Mouse (Mus musculus) naive thymus-derived CD4-positive, alpha-beta T cell, adult 5 months (primary cell): Measurements from ENCODE around the gene Aadacl2. TPM values are rescaled to one million over a fixed set of nuclear protein-coding genes. Genes with fewer than 3 reads are reported as not detected.

Source experiments
- polyA plus RNA-seq: library from polyadenylated mRNA; unstranded; fragments of 100-300 nt; shearing (Covaris generic); gene quantifications from one replicate; pipeline ENCODE4 v1.2.1, GENCODE M21; 2017

Aadacl2 gene
- polyA plus RNA-seq = not detected

DNA sequence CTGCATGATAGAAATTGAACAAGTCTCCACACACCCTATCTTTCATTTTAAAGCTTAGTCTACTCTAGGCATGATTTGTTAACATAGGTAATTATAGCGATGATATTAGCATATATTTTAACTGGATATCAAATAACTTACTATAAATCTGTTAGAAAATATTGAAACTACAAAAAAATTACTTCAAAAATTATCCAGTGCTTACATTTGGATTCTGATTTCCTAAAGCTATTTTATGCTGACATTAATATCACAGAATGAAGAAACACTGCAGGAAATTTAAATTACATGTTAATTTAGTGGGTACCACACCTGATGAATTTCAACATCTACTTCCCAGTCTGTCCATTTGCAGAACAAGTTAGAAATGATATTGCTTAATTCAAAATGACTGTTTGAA lies at the start of gene Aadacl2:
TSS of gene Aadacl2 (plus strand) at position 301 of the 400 bp plus-strand sequence.

DNA sequence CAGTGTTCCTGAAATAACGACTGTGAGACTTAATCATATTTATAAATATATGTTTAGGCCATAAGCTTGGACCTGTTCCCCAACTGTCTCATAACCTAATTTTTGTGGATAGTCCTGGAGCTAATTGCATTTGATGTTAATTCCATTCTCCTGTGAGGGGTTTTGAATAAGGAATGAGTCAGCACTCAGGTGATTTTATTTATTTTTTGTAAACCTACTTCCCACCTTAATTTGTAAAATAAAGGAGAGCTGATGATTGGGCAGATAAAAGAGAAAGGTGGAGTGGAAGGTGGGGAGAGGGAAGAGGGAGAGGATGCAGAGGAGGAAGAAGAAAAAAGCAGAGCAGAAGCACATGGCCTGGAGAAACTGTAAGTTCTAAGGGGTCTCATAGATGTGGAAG lies 18.9 kb downstream of the Aadacl2 start, which contains the start of gene Aadac:
TSS of gene Aadac (plus strand) at position 301 of the 400 bp plus-strand sequence.

Other genes starting within 250 kb of the Aadacl2 start
- not detected for gene Gm8298, start 145.7 kb upstream of the Aadacl2 start, polyA plus RNA-seq
- gene C130079G13Rik, start 81.5 kb upstream of the Aadacl2 start, polyA plus RNA-seq = not detected
- not detected for gene Aadac, start 19.0 kb downstream of the Aadacl2 start, polyA plus RNA-seq
- not detected for gene Sucnr1, start 75.1 kb downstream of the Aadacl2 start, polyA plus RNA-seq